Mouse (Mus musculus) lung, adult 18-20 months (tissue): Measurements from ENCODE around the gene Tmem87b.

Source experiments
- DNase-seq, 2 experiments: peaks; one replicate each; pipeline ENCODE4 v3.0.0; 2022; ENCODE audit warnings: mixed read lengths in 2 of 2

Gene Tmem87b

DNA sequence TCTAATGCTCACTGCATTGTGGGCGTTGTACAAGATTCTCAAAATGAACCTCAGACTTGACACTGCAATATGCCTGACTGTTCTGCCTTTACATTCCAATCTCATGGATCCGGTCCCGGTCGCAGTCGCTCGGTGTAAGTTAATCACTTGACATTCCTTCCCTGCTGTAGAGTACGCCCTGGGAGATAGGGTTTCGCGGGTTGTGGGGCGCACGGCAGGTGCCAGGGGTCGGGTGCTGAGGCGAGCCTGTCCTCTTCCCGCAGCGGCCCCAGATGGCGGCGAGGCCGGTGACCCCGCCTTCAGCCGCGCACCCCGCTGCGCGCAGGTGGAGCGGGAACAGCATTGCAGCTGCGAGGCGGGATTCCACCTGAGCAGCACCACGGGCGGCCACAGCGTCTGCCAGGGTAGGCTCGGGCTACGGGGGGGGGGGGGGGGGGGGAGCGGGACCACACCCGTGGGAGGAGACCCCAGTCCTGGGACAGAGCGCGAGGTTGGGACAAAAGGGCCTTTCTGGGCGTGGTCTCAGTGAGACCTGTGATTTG, 74.3 kb downstream of the Tmem87b start:
- DNase-seq: no peak

- no peak for DNase-seq
These were observed 84.9 kb downstream of the Tmem87b start for GRCm38 (mm10) chr2:128902843-128903242.

- DNase-seq: no peak
These were observed 85.7 kb downstream of the Tmem87b start for GRCm38 (mm10) chr2:128903661-128904060.
